Mouse (Mus musculus) lung, postnatal 25 days (tissue): ENCODE measurements at regions not wholly inside any gene's neighbourhood (a gene's known extent, or its start where the extent isn't known, plus 50 kb on each side); places are given as distances from the start of the nearest gene placed in this dataset.

Experiments used
- DNase-seq: peaks from one replicate; pipeline ENCODE4 v3.0.0; 2022; ENCODE audit warnings: low spot score

DNA sequence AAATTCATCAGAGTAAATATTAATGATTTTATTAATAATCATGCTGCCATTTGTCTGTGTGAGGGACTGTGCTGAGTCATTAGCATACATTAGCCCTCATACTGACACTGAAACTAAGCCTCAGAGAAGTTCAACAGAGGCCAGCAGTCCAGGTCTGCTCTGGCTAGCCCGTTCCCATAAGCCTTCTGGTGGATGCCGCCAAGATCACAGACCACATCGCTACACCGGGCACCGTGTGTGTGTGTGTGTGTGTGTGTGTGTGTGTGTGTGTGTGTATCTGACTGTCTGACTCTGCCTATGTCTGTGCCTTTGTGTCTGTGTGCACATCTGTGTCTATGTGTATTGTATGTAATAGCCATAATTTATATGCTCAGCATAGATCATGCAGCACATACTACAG, 106.0 kb downstream of the Rpl14 start:
- DNase-seq = no peak

GRCm38 (mm10) chr9:120679822-120680426, 108.7 kb downstream of the Rpl14 start:
- DNase-seq = no peak

DNA sequence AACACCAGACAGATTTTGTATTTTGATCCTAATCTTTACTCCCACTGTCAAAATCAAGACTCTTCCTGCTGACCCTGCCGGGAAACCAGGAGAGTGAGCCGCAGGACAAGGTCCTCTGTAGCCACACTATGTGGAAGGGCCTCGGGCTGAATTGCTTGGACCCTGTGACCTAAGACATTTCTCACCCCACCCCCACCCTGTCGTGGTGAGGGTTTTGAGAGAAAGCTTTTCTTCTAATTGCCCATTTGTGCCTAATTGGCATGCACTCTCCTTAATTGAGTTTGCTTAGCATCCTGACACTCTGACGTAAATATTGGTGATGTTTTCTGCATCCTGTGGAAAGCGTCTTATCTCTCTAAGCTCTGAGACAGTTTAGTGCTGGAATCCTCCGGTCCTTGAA, 110.2 kb downstream of the Rpl14 start:
- no peak for DNase-seq

GRCm38 (mm10) chr9:120685961-120686360, 114.7 kb downstream of the Rpl14 start:
- no peak for DNase-seq

GRCm38 (mm10) chr9:120689025-120689424, 117.8 kb downstream of the Rpl14 start:
- no peak for DNase-seq

GRCm38 (mm10) chr9:120690510-120690909, 119.3 kb downstream of the Rpl14 start:
- DNase-seq = no peak

- DNase-seq = peak; percentile 87
Measured at GRCm38 (mm10) chr9:120690961-120691941, 120.0 kb downstream of the Rpl14 start.

- no peak for DNase-seq
Measured at GRCm38 (mm10) chr9:120691971-120692401, 120.7 kb downstream of the Rpl14 start.

GRCm38 (mm10) chr9:120694457-120694856, 123.2 kb downstream of the Rpl14 start:
- DNase-seq = no peak

DNA sequence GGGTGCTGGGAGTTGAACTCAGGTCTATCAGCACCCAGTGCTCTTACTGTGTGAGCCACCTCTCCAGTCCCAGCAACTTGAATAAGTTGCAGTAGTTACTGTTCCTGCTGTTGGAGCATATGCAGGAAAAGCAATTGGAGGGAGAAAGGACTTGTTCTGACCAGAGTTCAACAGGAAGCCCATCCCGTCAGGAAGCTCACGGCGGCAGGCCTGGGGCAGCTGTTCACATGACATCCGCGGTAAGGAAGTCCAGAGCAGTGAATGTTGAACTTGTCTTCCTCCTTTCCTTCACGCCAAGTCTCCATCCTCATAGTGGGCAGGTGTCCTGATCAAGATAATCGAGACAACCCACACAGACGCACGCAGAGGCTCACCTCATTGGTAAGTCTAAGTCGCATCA, 124.7 kb downstream of the Rpl14 start:
- DNase-seq = no peak

- DNase-seq = no peak
Measured at GRCm38 (mm10) chr9:120697749-120698148, 126.5 kb downstream of the Rpl14 start.

DNA sequence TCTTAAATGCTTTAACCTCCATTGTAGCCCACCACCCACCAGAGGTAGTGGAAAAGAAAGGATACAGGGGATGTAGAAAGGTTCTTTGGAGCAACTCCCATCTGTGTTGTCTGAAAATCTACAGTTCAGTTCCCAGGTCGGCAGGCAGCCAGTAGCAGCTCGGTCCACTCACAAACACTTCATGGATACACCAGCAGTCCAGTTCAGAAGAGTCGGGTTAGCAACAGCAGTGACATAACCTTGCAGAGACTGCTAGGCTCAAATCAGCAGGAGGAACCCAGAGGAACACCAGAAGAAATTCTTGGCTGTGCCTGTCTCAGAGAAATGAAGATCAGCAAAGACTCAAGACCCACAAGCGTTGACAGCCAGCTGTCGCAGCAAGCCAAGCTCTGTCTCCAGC, 128.5 kb downstream of the Rpl14 start:
- peak; percentile 45 for DNase-seq

DNA sequence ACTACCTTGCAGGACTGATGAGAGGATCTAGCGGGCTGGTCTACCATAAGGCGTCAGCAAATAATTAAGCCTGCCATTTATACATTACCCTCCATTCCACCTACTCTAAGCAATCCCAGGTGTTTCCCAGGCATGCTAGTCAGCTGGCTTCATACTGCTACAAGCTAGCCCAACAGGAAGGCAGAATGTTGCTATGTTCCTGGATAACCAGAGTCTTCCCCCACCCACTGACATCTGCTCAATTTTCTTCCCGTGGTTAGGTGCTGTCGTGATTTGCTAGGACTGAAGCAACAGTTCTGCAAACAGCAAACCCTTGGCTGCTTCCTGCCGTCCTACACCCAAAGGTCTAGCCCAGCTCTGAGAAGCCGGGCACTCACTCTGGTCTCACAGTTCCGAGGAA, 131.6 kb downstream of the Rpl14 start:
- DNase-seq = no peak

- DNase-seq = no peak
Measured at GRCm38 (mm10) chr9:120703291-120703930, 132.2 kb downstream of the Rpl14 start.

DNA sequence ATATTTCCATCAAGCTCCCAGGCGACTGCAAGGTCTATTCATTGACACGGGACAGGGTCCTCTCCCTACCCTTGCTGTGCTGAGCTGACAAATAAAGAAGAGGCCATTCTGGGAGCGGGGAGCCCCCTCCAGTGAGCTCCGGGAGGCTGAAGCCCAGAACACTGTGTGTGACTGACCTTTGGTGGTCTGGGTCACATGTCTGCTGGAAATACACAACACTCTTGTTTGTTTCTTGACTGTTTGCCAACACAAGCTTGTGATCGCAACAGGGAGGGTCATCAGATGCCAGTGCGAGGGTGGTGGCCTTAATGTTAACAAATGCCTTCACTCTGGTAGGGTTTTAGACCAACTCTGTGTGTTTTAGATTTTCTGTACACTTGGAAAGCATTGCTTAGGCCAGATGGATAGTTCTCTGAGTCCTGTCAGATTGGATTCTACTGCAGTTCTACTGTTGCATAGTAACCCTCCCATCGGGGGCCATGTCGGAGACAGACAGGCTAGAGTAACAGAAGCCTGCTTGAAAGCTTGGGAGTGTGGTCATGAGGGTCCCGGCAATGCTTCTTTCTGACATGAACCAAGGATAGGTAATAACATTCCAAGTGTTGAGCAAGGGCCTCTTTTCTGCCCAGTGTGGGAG, 135.4 kb downstream of the Rpl14 start:
- DNase-seq = no peak

- no peak for DNase-seq
Measured at GRCm38 (mm10) chr9:120708507-120708906, 137.3 kb downstream of the Rpl14 start.

DNA sequence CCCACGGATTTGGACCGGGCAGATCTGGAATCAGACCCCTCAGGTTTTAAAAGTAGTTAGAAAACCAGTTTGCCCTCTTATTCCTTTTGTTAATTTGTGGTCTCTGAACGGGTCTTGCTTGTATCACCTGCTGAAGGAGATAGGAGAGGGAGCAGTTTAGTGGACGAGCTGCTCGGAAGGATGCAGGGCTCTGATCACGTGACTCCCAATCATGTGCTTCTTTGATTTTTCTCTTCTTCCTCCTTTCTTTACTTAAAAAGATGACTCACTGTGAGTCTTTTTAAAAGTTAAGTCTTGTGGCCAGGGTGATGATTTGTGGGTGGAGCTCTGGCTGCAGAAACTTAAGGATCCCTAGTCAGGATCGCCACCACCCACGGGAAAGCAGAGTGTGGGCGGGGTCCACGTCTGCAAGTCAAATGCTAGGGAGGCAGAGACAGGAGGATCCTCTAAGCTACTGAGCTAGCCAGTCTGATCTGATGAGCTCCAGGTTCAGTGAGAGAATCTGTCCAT, 138.0 kb downstream of the Rpl14 start:
- DNase-seq = no peak

- no peak for DNase-seq
Measured at GRCm38 (mm10) chr9:120712987-120713386, 141.7 kb downstream of the Rpl14 start.

DNA sequence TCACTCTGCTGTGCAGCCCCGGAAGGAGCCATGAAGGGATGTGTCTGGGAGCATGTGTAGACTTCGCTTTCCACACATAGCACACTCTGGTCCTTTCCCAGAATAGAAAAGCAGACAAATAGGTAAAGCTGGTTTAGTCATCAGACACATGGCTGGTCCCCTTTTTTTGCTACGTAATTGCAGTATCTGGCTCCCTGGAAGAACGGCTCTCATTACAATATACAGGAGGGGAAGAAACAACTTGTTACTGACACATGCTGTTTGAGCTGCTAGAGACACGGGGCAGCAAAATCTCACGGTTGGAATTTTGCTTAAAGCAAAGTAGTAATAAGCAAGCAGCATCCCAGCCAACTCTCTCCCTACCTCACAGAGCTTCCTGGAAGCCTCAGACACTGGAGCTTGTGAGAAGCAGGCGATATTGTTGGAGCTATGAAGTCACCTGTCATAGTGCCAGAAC, 144.4 kb downstream of the Rpl14 start:
- DNase-seq = no peak

DNA sequence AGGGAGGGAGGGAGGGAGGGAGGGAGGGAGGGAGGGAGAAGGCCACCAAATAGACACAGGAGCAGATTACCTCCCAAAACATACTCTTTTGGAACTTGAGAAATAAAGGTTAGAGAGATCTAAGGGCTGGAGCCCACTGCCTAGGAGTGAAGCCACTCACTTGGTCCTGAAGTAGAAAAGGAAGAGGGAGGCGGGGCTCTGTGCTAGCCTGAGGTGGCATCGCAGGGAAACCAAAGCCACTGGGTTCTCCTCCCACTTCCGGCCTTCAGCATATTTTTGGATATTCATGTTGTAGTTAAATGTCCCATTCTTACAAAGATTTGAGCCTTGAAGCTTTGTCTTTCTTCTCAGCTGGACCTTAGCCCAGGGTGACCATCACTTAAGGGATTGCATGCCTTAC, 147.6 kb downstream of the Rpl14 start:
- DNase-seq = no peak

- DNase-seq = no peak
Measured at GRCm38 (mm10) chr9:120721451-120722123, 150.3 kb downstream of the Rpl14 start.
